Mouse (Mus musculus): ENCODE data around the gene Arf3. TPM values are rescaled to one million over a fixed set of nuclear protein-coding genes. Genes with fewer than 3 reads are reported as not detected.
A peak's percentile ranks its signal among the peaks of the same experiment; 100 is the strongest.

Gene Arf3
- polyA plus RNA-seq, 1 experiment from 2014 or later: 41.0 TPM

DNA sequence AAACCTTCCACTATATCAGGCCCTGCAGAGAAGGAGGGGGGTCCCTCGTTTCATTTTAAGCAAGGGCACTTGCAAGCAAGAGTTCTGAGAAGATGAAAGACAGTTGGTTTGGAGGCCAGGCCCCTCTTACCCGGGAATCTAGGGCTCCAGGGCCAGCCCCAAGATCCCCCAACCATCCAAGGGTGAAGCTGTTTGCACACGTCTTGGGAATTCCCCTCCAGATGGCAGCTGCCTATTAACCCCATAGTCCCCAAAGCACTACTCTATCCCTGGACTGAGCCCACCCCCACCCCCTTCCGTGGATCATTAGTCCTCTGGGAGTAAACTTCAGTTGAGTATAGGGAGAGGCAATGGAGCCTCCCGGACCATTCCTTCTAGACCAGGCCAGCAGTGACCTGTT lies 12.5 kb upstream of the Arf3 start:
- peak overlapping the region; percentile 38 for H3K4me3 ChIP-seq
- peaks cover 100% of the 10 kb centered on the region for H3K27me3 ChIP-seq
- H3K27ac ChIP-seq: no peak overlapping the region
- no peaks in the 10 kb centered on the region for H3K9me3 ChIP-seq
- peaks cover 62% of the 10 kb centered on the region for H3K4me1 ChIP-seq
- peak overlapping the region; percentile 57 for H3K4me2 ChIP-seq (replicated peaks)
- no peaks in the 10 kb centered on the region for H3K36me3 ChIP-seq
- ATAC-seq (ENCODE audit: low FRiP score, low read depth): no peak
- WGBS: 3% methylated on average over 5 of the region's 5 CpGs
- H3K9ac ChIP-seq: no peak overlapping the region

DNA sequence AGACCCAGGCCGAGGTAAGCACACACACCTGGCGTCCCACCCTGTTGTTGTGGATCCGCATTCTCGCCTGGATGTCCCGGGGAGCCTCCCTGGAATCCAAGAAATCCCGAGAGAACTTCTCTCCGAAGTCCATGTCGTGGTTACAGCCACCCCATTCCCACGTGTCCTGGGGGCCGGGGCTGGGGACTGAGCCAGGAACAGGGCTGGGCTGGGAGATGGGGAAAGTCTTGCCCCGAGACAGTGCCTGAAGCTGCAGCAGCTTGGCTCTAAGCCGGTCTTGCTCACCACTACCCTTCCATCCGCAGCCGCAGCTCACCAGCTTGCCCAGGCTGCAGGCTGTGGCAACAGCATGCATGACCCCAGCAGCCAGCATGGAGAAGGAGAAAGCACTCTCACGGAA lies 11.1 kb upstream of the Arf3 start:
- Histone ChIP-seq H3K9ac (no peak overlapping the region), H3K36me3 (no peaks in the 10 kb centered on the region), H3K27ac (no peak overlapping the region), H3K9me3 (no peaks in the 10 kb centered on the region), H3K4me2 (replicated peaks) (peak overlapping the region; percentile 21; the same call in 1 of the 2 replicates), H3K4me3 (no peak overlapping the region), H3K27me3 (peaks cover 100% of the 10 kb centered on the region), H3K4me1 (peaks cover 56% of the 10 kb centered on the region)
- 9% methylated on average over 15 of the region's 15 CpGs for WGBS
- no peak for ATAC-seq (ENCODE audit: low FRiP score, low read depth)

DNA sequence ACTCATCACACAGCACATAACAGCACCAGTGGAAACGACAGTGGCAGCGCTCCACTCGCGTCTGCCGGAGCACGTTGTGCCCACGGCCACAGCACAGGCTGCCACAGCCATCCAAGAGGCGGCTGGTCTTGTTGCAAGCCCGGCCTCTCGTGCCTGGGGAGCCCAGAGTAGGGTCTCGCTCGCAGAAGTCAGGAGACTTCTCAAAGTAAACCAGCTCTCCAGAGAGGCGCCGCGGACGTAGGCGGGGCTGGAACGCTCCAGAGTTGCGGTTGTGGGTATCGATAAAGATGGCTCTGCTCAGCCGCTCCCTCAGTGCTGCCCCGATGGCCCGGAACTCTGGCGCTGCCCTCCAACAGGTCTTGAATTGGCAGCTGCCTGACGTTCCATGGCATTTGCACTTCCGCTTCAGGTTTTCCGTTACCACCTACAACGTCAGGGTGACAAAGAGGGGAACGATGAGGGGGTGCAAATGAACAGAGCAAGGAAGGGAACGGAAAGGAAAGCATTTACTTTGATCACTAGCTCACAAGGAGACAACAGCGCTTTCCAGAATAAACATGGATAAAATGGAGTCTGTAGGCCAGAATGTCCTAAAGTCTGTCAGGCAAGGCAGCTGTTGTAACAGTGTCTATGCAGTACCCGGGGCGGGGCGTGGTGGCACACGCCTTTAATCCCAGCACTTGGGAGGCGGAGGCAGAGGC lies 9.6 kb upstream of the Arf3 start:
- Histone ChIP-seq H3K4me1 (peaks cover 47% of the 10 kb centered on the region), H3K4me2 (replicated peaks) (peak overlapping the region; percentile 60), H3K27ac (no peak overlapping the region), H3K4me3 (peak overlapping the region; percentile 39), H3K27me3 (peaks cover 100% of the 10 kb centered on the region), H3K36me3 (no peaks in the 10 kb centered on the region), H3K9ac (peak overlapping the region; percentile 54), H3K9me3 (no peaks in the 10 kb centered on the region)
- WGBS: 4% methylated on average over 36 of the region's 36 CpGs
- ATAC-seq (ENCODE audit: low FRiP score, low read depth): no peak

DNA sequence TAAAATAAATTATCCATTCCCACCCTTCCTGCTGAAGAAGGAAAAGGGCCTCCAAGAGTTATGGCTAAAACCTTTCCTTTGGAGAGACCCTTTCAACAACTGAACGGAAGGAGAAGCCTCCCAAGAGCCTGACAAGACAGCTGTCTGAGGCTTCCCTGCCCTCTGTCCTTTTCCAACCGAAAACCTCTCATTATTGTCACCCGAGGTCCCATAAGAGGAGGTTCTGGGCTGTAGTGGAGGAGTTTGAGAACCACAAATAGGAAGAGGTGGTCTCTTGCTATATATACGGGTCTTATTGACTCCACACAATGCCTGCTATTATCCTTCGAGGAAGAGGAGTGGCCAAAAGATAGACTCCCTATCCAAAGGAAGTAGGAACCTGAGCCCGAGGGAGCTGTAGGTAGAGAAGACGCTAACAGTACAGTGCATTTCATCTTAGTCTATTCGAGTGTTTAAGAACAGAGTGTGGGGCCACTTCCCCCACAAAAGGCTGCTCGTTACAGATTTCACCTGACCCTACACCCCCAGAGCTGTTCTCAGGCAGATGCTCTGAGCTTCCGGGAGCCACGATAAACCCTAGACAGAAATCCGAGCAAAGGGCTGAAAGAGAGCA lies 8.9 kb upstream of the Arf3 start:
- ATAC-seq (ENCODE audit: low FRiP score, low read depth): no peak
- Histone ChIP-seq H3K4me3 (peak overlapping the region; percentile 39), H3K27ac (no peak overlapping the region), H3K27me3 (peaks cover 92% of the 10 kb centered on the region), H3K4me1 (peaks cover 39% of the 10 kb centered on the region), H3K36me3 (no peaks in the 10 kb centered on the region), H3K4me2 (replicated peaks) (peak overlapping the region; percentile 60), H3K9ac (peak overlapping the region; percentile 54), H3K9me3 (no peaks in the 10 kb centered on the region)
- 7% methylated on average over 12 of the region's 12 CpGs for WGBS

DNA sequence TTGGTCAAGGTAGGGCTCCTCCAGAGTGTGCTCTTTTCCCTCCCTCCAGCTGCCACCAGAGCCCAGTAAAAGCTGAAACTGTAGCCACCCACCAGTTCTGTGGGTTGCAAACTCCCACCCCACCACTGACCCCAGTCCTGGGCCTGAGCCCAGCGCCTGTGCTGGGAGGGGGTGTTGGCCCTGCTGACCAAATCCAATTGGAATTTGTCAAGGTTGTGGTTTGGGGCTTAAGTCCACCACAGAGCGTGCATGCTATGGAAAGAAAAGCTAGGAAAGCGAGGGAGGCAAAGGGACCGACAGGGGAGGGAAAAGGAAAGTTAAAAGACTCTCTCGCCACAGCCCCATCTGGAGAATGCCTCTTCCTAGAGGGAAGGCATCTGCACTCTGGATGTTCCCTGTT lies 5.2 kb upstream of the Arf3 start:
- H3K9ac ChIP-seq: no peak overlapping the region
- H3K4me1 ChIP-seq: peaks cover 21% of the 10 kb centered on the region
- no peak overlapping the region for H3K4me2 ChIP-seq (replicated peaks)
- peaks cover 73% of the 10 kb centered on the region for H3K27me3 ChIP-seq
- H3K9me3 ChIP-seq: no peaks in the 10 kb centered on the region
- H3K4me3 ChIP-seq: no peak overlapping the region
- H3K36me3 ChIP-seq: no peaks in the 10 kb centered on the region
- 9% methylated on average over 5 of the region's 5 CpGs for WGBS
- ATAC-seq (ENCODE audit: low FRiP score, low read depth): no peak
- H3K27ac ChIP-seq: no peak overlapping the region

DNA sequence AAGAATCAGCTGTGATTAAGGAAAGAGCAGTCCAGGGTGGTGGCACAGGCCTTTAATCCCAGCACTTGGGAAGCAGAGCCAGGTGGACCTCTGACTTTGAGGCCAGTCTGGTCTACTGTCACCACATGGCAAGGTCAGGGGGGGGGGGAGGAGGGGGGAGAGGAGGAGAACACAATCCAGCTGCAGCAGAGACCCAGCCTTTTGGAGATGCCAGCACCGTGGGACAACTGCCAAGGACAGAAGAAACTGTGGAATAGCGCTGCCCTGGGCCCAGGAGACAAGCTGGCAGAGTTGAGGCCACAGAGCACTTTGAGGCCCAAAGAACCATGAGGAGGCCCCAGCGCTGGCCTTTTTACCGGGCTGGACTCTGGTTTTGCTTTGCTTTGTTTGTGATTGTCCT lies 2.9 kb upstream of the Arf3 start:
- Histone ChIP-seq H3K9ac (no peak overlapping the region), H3K27me3 (peaks cover 50% of the 10 kb centered on the region), H3K4me3 (no peak overlapping the region), H3K27ac (no peak overlapping the region), H3K9me3 (no peaks in the 10 kb centered on the region), H3K36me3 (0 out of 2 replicates have a peak, but pooled peaks cover 3% of the 10 kb centered on the region), H3K4me2 (replicated peaks) (no peak overlapping the region), H3K4me1 (peaks cover 21% of the 10 kb centered on the region)
- ATAC-seq (ENCODE audit: low FRiP score, low read depth): no peak
- 66% methylated on average over 4 of the region's 4 CpGs for WGBS

DNA sequence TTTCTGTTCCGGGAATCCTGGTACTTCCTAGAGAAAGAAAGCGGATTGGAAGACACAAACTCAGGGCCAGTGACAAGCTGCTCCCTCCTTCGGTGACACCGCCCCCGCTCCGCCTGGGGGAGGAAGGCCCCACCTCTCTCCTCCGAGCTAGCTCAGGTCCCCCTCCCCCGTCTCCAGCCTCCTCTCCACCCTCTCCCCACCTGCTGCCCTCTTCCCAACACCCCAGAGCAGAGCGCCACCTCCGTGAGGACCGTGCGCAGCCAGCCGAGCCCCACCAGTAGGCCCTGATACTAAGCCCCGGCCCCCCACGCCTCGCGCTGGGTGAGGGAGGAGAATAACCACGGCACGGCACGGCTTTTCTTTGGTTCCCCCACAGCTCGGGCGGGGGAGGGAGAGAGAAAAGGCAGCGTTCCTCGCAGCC lies 803 bp downstream of the Arf3 start:
- H3K27me3 ChIP-seq: peaks cover 18% of the 10 kb centered on the region; the same call in 1 of the 2 replicates
- peak; percentile 69 for ATAC-seq (ENCODE audit: low FRiP score, low read depth)
- peak overlapping the region; percentile 87 for H3K4me2 ChIP-seq (replicated peaks)
- H3K4me1 ChIP-seq: peaks cover 22% of the 10 kb centered on the region
- WGBS: under 1% methylated on average over 24 of the region's 24 CpGs
- peak overlapping the region; percentile 94 for H3K9ac ChIP-seq
- peaks cover 29% of the 10 kb centered on the region for H3K36me3 ChIP-seq
- peak overlapping the region; percentile 75 for H3K27ac ChIP-seq
- H3K9me3 ChIP-seq: no peaks in the 10 kb centered on the region
- peak overlapping the region; percentile 99 for H3K4me3 ChIP-seq

- Histone ChIP-seq H3K27ac (no peak overlapping the region), H3K27me3 (no peaks in the 10 kb centered on the region), H3K4me3 (no peak overlapping the region), H3K4me1 (no peaks in the 10 kb centered on the region), H3K9ac (no peak overlapping the region), H3K9me3 (no peaks in the 10 kb centered on the region), H3K4me2 (replicated peaks) (no peak overlapping the region), H3K36me3 (peaks cover 43% of the 10 kb centered on the region)
- 86% methylated on average over 2 of the region's 2 CpGs for WGBS
- ATAC-seq (ENCODE audit: low FRiP score, low read depth): no peak
Observed at GRCm38 (mm10) chr15:98754125-98754524, 8.9 kb downstream of the Arf3 start.

DNA sequence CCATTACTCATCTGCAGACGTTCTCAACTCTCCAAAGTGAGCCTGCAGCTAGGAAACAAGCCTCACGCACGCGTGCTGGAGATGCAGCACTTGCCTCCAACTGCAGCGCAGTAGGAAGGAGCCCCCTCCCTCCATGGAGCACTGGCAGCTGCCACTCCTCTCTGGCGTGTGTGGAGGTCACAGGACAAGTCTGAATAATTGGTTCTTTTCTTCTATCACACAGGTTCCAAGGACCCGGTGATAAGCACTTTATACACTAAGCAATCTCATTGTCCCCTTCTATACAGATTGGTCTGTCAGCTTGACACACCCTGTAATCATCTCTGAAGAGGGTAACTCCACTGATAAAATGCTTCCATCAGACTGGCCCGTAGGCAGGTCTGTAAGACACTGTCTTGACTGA lies 10.0 kb downstream of the Arf3 start:
- Histone ChIP-seq H3K27ac (no peak overlapping the region), H3K36me3 (peaks cover 32% of the 10 kb centered on the region), H3K9me3 (no peaks in the 10 kb centered on the region), H3K9ac (no peak overlapping the region), H3K27me3 (no peaks in the 10 kb centered on the region), H3K4me1 (no peaks in the 10 kb centered on the region), H3K4me2 (replicated peaks) (no peak overlapping the region), H3K4me3 (no peak overlapping the region)
- 80% methylated on average over 8 of the region's 8 CpGs for WGBS
- no peak for ATAC-seq (ENCODE audit: low FRiP score, low read depth)

DNA sequence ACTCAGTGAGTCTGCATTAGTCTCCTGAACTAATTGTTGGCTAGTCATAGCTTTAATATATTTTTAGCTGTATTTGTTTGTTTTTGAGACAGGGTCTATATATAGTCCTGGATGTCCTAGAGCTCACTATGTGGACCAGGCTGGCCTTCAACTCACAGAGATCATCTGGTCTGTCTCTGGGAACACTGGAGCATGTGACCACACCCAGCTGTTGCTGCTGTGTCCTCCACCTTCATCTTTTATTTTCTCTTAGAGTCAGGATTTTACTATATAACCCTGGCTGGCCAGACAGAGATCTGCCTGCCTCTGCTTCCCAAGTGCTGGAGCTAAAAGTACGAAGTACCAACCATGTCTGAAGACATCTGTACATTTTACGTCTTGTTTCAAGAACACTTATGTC lies 13.9 kb downstream of the Arf3 start:
- ATAC-seq (ENCODE audit: low FRiP score, low read depth): no peak
- H3K27ac ChIP-seq: no peak overlapping the region
- peaks cover 11% of the 10 kb centered on the region for H3K36me3 ChIP-seq
- 96% methylated on average over 2 of the region's 2 CpGs for WGBS
- no peaks in the 10 kb centered on the region for H3K4me1 ChIP-seq
- no peak overlapping the region for H3K4me3 ChIP-seq
- no peaks in the 10 kb centered on the region for H3K27me3 ChIP-seq
- H3K4me2 ChIP-seq (replicated peaks): no peak overlapping the region
- H3K9me3 ChIP-seq: no peaks in the 10 kb centered on the region
- no peak overlapping the region for H3K9ac ChIP-seq

DNA sequence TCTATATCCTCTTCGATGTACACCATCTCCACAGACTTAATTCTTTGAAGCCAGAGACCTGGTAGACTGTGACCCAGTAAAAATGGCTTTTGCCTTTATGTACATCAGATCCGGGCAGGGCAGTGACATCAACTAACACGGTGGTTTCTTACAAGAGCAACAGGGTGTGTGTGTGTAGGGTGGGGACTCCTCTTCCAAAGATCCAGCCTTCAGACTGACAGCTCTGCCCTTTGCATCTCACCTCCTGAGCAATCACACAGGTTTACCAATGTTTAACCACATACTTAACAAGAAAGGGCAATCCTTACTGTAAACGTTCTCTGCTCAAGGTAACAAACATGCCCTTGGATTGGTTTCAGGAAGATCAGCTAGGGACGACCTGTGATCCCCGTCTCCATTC lies 15.7 kb downstream of the Arf3 start:
- no peak for ATAC-seq (ENCODE audit: low FRiP score, low read depth)
- H3K36me3 ChIP-seq: peaks cover 20% of the 10 kb centered on the region
- no peaks in the 10 kb centered on the region for H3K27me3 ChIP-seq
- no peaks in the 10 kb centered on the region for H3K4me1 ChIP-seq
- H3K27ac ChIP-seq: no peak overlapping the region
- no peak overlapping the region for H3K4me3 ChIP-seq
- 80% methylated on average over 6 of the region's 6 CpGs for WGBS
- no peak overlapping the region for H3K4me2 ChIP-seq (replicated peaks)
- H3K9me3 ChIP-seq: no peaks in the 10 kb centered on the region
- no peak overlapping the region for H3K9ac ChIP-seq

DNA sequence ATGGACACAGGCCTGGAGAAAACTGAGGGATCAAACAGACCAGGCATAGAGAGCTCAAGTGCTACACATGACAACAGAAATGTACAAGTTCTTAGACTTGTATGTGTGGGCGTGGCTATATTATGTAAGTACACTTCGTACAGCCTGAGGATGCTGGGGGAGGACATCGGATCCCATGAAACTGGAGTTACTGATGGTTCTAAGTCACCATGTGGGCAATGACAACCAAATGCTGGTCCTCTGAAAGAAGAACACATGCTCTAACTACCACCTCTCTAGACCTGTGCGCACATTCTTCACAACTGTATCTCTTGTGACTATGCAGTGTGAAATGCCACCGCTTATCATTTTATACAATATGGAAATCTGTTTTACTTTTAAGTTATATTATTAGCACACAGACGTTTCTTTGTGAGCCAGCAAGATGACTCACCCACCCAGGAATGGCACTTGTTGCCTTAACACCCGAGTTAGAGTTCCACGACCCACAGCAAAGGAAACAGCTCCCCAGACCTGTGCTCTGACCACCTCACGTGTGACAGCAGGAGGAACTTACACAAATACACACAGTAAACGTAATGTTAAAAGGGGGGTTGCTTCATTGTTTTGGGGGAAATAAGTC lies 16.6 kb downstream of the Arf3 start:
- peaks cover 28% of the 10 kb centered on the region for H3K36me3 ChIP-seq
- H3K27me3 ChIP-seq: no peaks in the 10 kb centered on the region
- H3K9ac ChIP-seq: no peak overlapping the region
- 84% methylated on average over 10 of the region's 10 CpGs for WGBS
- H3K9me3 ChIP-seq: no peaks in the 10 kb centered on the region
- no peaks in the 10 kb centered on the region for H3K4me1 ChIP-seq
- H3K4me2 ChIP-seq (replicated peaks): no peak overlapping the region
- H3K27ac ChIP-seq: no peak overlapping the region
- ATAC-seq (ENCODE audit: low FRiP score, low read depth): no peak
- H3K4me3 ChIP-seq: no peak overlapping the region
